Mouse (Mus musculus): ENCODE data around the gene Bicral.
A peak's percentile ranks its signal among the peaks of the same experiment; 100 is the strongest.
"Not testable (repeated sequence)": the region's sequence is repeated elsewhere in the genome, so short reads cannot be mapped to it uniquely, and the experiment has no call there.

The Bicral gene

GRCm38 (mm10) chr17:46797386-46797785, 60.9 kb downstream of the Bicral start:
- DNase-seq (ENCODE audit: low spot score in 2 of 2) = no peak

DNA sequence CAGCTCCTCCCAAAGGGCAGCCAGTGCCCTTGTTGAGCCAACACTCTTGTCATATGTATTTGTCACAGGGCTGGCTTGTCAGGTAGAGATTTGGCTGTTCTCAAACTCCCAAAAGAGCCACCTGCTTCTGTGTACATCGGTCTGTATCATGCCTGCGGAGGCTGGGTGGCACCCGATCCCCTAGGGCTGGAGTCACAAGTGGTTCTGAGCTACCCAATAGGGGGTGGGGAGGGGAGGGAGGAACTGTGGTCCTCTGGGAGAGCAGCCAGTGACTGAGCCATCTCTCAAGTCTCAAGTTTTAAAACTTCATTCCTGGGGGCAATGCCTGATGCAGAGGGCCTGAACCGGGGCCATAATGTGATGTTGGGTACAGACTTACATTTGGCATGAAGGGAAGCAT, 61.5 kb downstream of the Bicral start:
- DNase-seq (ENCODE audit: low spot score in 2 of 2) = no peak

GRCm38 (mm10) chr17:46792963-46793362, 65.3 kb downstream of the Bicral start:
- DNase-seq (ENCODE audit: low spot score in 2 of 2) = no peak

DNA sequence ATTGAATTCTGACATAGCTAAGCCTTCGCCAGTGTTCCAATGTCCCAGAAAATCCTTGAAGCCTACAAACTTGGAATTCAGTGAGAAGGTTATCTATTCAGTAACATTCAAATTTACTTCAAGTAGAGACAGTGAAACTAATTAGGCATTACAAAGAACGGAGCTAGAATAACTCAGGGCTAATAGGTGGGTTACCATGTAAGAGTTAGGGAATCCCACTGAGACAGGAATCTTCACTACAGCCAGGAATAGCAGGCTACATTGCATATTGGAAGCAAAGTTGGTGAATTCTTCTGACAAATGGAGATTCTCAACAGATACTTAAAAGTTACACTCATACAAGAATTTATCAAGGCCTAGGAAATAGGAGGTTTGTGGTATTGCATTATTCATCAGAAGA, 70.3 kb downstream of the Bicral start:
- not testable (repeated sequence) for DNase-seq (ENCODE audit: low spot score in 2 of 2)

GRCm38 (mm10) chr17:46786952-46787351, 71.3 kb downstream of the Bicral start:
- DNase-seq (ENCODE audit: low spot score in 2 of 2) = no peak

DNA sequence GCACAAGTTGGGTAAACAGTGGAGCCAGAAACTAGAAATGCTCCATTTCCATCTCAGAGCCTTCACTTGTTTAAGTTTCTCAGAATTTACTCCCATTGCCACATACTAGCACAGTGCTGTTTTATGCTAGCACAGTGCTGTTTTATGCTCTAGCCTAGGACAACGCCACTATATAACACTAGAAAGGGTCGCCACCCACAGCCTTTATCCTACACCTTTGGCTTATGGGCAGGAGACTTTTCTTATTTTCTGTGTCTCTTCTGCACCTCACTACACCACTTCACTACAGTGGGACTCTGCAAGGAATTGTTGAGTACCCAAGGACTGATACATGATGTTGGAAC, 75.1 kb downstream of the Bicral start:
- no peak for DNase-seq (ENCODE audit: low spot score in 2 of 2)

- peak; percentile 85 to 89 for DNase-seq (ENCODE audit: low spot score in 2 of 2)
Measured at GRCm38 (mm10) chr17:46782341-46783221, 75.7 kb downstream of the Bicral start, which contains the start of gene Rpl7l1. Gene Rpl7l1, minus strand, starts transcription at chr17:46782672.

- DNase-seq (ENCODE audit: low spot score in 2 of 2) = no peak
Measured at GRCm38 (mm10) chr17:46781876-46782275, 76.4 kb downstream of the Bicral start.

DNA sequence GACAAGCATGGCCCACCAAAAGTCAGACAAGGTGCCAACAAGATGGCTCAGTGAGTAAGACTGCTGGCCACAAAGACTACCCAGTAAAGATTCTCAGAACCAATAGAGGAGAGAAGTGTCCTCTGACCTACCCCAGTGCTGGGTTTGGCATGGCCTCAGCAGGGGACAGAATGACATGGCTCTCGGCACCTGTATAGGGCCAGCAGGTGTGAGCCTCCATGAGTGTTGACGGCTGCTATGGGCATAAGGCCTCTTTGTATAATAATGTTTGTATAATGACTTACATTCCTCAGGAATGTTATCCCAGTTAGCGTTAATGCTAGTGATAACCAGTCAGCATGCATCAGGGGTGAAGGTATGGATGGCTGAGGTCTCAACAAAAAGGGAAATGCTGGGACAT, 82.2 kb downstream of the Bicral start:
- no peak for DNase-seq (ENCODE audit: low spot score in 2 of 2)

GRCm38 (mm10) chr17:46775070-46775469, 83.2 kb downstream of the Bicral start:
- DNase-seq (ENCODE audit: low spot score in 2 of 2) = no peak

DNA sequence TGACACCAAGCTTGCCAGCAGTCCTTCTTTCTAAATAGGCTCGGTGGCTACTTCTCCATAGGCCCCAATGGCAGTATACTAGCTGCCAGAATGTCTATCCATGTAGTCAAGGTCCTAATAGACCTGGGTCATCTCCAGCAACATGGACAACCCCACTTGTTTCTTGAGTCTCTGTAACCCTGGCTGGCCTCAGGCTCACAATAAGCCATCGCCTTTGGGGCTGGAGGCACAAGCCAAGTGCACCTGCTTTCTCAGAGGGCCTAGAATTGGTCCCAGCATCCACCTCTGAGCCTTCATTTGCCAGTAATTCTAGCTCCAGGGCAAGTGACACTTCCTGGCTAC, 84.2 kb downstream of the Bicral start:
- DNase-seq (ENCODE audit: low spot score in 2 of 2) = no peak

- DNase-seq (ENCODE audit: low spot score in 2 of 2) = no peak
Measured at GRCm38 (mm10) chr17:46773278-46774130, 84.8 kb downstream of the Bicral start.

- peak; percentile 78 to 82 for DNase-seq (ENCODE audit: low spot score in 2 of 2)
Measured at GRCm38 (mm10) chr17:46772404-46773277, 85.6 kb downstream of the Bicral start, which contains the start of gene 2310039H08Rik. Gene 2310039H08Rik, plus strand, starts transcription at chr17:46772635.

DNA sequence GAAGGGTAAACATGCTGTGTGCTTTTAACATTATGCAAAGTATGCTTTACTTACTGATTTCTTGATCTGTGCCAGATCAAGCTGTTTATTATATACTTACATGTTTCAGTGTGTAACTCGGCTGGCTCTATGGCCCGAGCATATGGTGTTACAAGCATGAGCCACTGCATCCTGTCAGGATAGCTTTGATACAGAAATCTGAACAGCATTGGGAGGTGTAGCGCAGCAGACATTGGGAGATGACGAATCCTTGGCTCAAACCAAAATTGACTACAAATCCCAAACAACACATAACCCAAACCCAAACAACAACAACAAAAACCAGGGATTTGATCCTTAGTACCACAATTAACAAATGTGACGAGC, 86.3 kb downstream of the Bicral start:
- DNase-seq (ENCODE audit: low spot score in 2 of 2) = no peak

DNA sequence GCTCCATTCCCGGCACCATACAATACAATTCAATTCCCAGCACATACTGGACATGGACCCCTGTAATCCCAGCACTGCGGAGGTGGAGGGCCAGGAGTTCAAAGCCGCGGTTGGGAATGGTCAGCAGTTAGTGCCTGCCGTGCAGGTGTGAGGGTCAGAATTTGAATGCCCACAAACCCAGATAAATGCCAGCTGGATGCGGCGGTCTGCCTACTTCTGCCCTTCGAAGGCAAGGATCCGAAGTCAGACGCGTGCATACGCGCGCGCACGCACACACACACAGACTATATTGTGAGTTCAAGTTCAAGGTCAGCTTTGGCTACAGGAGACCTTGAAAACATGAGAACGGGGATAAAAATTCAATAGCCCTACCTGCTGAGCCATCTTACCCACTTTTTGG, 86.7 kb downstream of the Bicral start:
- DNase-seq (ENCODE audit: low spot score in 2 of 2) = no peak

GRCm38 (mm10) chr17:46771025-46771424, 87.3 kb downstream of the Bicral start:
- DNase-seq (ENCODE audit: low spot score in 2 of 2) = no peak

DNA sequence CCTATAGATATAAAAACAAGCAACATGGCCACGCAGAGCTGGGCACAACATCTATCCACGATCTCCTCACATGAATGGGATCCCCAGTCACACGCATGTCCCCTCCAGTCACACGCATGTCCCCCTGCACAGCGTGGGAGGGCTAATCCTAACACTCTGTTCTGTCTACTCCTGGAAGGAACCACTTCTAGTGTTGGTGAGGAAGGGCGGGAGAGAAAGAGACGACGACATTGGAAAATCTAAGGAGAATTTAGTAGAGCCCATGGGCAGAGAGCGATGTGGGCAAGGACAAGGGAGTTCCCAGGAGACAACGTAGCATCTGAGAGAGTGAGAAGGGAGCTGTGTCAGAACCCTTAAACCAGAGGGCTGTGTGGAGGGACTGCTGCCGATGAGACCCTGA, 87.7 kb downstream of the Bicral start:
- no peak for DNase-seq (ENCODE audit: low spot score in 2 of 2)

- DNase-seq (ENCODE audit: low spot score in 2 of 2) = no peak
Measured at GRCm38 (mm10) chr17:46767868-46768267, 90.4 kb downstream of the Bicral start.

DNA sequence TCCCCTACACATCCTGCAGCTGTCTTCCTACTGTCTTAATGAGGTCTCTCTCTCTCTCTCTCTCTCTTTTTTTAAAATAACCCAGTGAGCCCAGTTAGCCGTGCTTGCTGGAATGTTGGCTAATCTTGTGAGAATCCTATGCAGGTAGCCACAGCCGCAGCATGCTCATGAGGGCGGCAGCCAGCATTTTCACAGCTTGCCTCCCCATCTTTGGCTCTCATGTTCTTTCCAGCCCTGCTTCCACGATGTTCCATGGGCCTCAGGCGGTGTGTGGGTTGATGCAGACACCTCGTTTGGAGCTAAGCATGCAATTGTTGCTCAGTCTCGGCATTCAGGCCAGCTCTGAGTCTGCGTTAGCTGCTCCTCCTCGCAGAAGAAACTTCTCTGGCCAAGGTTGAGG, 93.4 kb downstream of the Bicral start:
- DNase-seq (ENCODE audit: low spot score in 2 of 2) = not testable (repeated sequence)

DNA sequence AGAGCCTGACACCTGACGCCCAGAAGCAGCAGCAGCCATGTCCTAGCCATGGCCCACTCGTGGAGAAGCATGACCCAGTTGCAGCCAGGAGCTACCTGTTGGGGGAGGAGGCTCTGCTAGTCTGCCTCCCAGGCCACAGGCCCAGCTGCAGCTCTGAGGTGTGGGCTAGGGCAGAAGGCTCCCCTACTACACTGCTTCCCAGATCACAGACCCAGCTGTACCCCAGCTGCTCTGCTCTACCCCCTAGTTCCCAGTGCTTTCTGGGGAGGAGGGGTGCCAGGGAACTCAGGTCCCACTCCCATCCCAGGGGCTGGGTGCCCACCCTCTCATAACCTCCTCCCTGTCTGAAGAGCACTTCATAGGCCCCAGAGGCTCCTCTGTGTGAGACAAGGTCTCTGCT, 94.7 kb downstream of the Bicral start, which contains the start of gene Ptcra:
Gene Ptcra, minus strand, starts transcription at position 169 of the 400 bp plus-strand sequence.
- no peak for DNase-seq (ENCODE audit: low spot score in 2 of 2)

- DNase-seq (ENCODE audit: low spot score in 2 of 2) = no peak
Measured at GRCm38 (mm10) chr17:46758753-46759152, 99.5 kb downstream of the Bicral start.

All from urinary bladder, postnatal 36 days (tissue).